Comparison of ENCODE assay signal across 7 mouse cellular contexts in the genomic region with DNA sequence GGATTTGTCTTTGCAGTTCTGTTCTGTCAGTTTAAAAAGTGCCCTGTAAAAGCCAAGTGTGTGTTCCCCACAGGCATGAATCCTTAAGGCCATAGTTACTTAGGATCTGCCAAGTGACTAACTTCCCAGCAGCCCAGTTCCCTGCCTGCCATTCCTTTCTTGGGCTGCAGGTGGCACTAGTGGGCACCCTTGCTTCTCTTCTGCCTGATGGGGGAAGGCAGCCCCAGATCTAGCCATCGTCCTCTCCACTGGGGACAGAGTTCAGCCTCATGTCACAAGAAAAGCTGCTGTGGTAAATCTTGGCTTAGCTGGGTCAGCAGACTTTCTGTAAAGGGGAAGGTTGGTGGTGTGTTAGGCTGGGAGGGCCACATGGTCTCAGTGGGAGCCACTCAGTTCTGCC. TPM values are rescaled to one million over a fixed set of nuclear protein-coding genes. Genes with fewer than 3 reads are reported as not detected.
DNase-seq lines count a peak whose midpoint lies in the region; ATAC-seq lines count a peak whose summit lies in the region.

No protein-coding gene starts in this region.

- DNase-seq in cerebellum, postnatal 10 days: peak; percentile 88 to 90
- peak; percentile 77 for DNase-seq in gastrocnemius, postnatal 10 days
- peak; percentile 86 to 90 for DNase-seq in left cerebral cortex, postnatal 14 days (ENCODE audit: low spot score in 2 of 2)
- peak; percentile 98 for DNase-seq in midbrain, embryonic 11.5 days (ENCODE audit: low spot score, missing footprints)
- peak; percentile 70 to 84 for DNase-seq in spleen, adult 18-20 months

- H3K27me3 ChIP-seq in intestine, embryonic 15.5 days (replicated peaks): no peaks in the 10 kb centered on the region
- H3K27me3 ChIP-seq in midbrain, embryonic 11.5 days (ENCODE audit: control insufficient read depth, insufficient read depth, low read length): no peaks in the 10 kb centered on the region

- H3K9ac ChIP-seq in intestine, embryonic 15.5 days: no peak overlapping the region
- H3K9ac ChIP-seq in midbrain, embryonic 11.5 days (ENCODE audit: low read length): no peak overlapping the region

- ATAC-seq in activated CD4-positive, CD25-positive, alpha-beta regulatory T cell, adult 4 months: peak; percentile 61
- ATAC-seq in intestine, embryonic 15.5 days: peak; percentile 75
- ATAC-seq in midbrain, embryonic 11.5 days (ENCODE audit: low FRiP score): peak; percentile 57; the same call in 1 of the 2 replicates

- H3K27ac ChIP-seq in intestine, embryonic 15.5 days: no peak overlapping the region
- H3K27ac ChIP-seq in midbrain, embryonic 11.5 days (ENCODE audit: low read depth, low read length): no peak overlapping the region

- no peak overlapping the region for H3K4me3 ChIP-seq in intestine, embryonic 15.5 days (replicated peaks)
- H3K4me3 ChIP-seq in midbrain, embryonic 11.5 days (ENCODE audit: low read depth, low read length): no peak overlapping the region

- 0% methylated on average over 1 of the region's 1 CpGs for WGBS in intestine, embryonic 15.5 days
- WGBS in midbrain, embryonic 11.5 days: 5% methylated on average over 1 of the region's 1 CpGs

- no peaks in the 10 kb centered on the region for H3K9me3 ChIP-seq in intestine, embryonic 15.5 days
- H3K9me3 ChIP-seq in midbrain, embryonic 11.5 days (ENCODE audit: control insufficient read depth, low read length): no peaks in the 10 kb centered on the region

- H3K36me3 ChIP-seq in intestine, embryonic 15.5 days: no peaks in the 10 kb centered on the region
- H3K36me3 ChIP-seq in midbrain, embryonic 11.5 days (ENCODE audit: control insufficient read depth, insufficient read depth, low read length): no peaks in the 10 kb centered on the region

- intact Hi-C loops in left cerebral cortex, postnatal 14 days (cut with DNase I): loop anchor here (2.0 kb wide), 1 partner anchor 125 kb away; no protein-coding TSS in a partner anchor

- no peak overlapping the region for H3K4me2 ChIP-seq in intestine, embryonic 15.5 days (replicated peaks)
- no peak overlapping the region for H3K4me2 ChIP-seq in midbrain, embryonic 11.5 days

- H3K4me1 ChIP-seq in intestine, embryonic 15.5 days (replicated peaks): no peaks in the 10 kb centered on the region
- H3K4me1 ChIP-seq in midbrain, embryonic 11.5 days (ENCODE audit: control insufficient read depth, insufficient read depth, low read length): no peaks in the 10 kb centered on the region

RNA-seq across cellular contexts. Expression of a gene that starts 59.6 kb away (rescaled TPM):
- polyA plus RNA-seq in activated CD4-positive, CD25-positive, alpha-beta regulatory T cell, adult 4 months (2017; shearing (Covaris generic)): 1 to 10 TPM; 3.8 to 7.7 TPM
- 1 to 10 TPM; 2.7 to 6.0 TPM for total RNA-seq in gastrocnemius, postnatal 10 days (2021)
- 16.4 and 17.3 TPM in 2 replicates for polyA plus RNA-seq in intestine, embryonic 15.5 days (2015; fragmentation: Nextera tagmentation; extraction: Ambion mirVana)
- 10 to 100 TPM; 37.6 to 40.2 TPM for total RNA-seq in left cerebral cortex, postnatal 14 days (2021)
- 32.3 and 33.8 TPM in 2 replicates for polyA plus RNA-seq in midbrain, embryonic 11.5 days (2014; fragmentation: Nextera tagmentation; extraction: Ambion mirVana)
